Mouse (Mus musculus) hindbrain, embryonic 13.5 days (tissue): ENCODE measurements around the gene Ttbk1. TPM values are rescaled to one million over a fixed set of nuclear protein-coding genes. Genes with fewer than 3 reads are reported as not detected.
"Not testable (repeated sequence)": the region's sequence is repeated elsewhere in the genome, so short reads cannot be mapped to it uniquely, and the experiment has no call there.

Source experiments
- ATAC-seq: fragments of 200-750 bp; cut with Nextera tagmentation; 2 replicates; pipeline ENCODE4 v1.8.0; 2017; ENCODE audit warnings: moderate TSS enrichment; ENCODE audit not compliant: low FRiP score
- H3K27ac ChIP-seq: fragments of 300-500 bp; sonication (generic); 2 replicates; pipeline ENCODE4 v1.5.1; 2015; ENCODE audit warnings: inconsistent platforms, mild to moderate bottlenecking, moderate library complexity
- H3K27me3 ChIP-seq: fragments of 300-500 bp; sonication (generic); 2 replicates; pipeline ENCODE4 v1.6.1; 2015; ENCODE audit warnings: mild to moderate bottlenecking, inconsistent platforms
- H3K36me3 ChIP-seq: fragments of 300-500 bp; sonication (generic); 2 replicates; pipeline ENCODE4 v1.6.1; 2015; ENCODE audit warnings: mild to moderate bottlenecking, inconsistent platforms
- H3K4me1 ChIP-seq: fragments of 300-500 bp; sonication (generic); replicated peaks from 2 replicates; pipeline ENCODE4 v1.6.1; 2015; ENCODE audit warnings: inconsistent platforms
- H3K4me2 ChIP-seq: fragments of 300-500 bp; sonication (generic); 2 replicates; pipeline ENCODE4 v1.6.1; 2015; ENCODE audit warnings: inconsistent platforms, mild to moderate bottlenecking, moderate library complexity
- H3K4me3 ChIP-seq: fragments of 300-500 bp; sonication (generic); 2 replicates; pipeline ENCODE4 v1.5.1; 2015; ENCODE audit warnings: mild to moderate bottlenecking, inconsistent platforms
- H3K9ac ChIP-seq: fragments of 300-500 bp; sonication (generic); 2 replicates; pipeline ENCODE4 v1.6.1; 2015; ENCODE audit warnings: mild to moderate bottlenecking, inconsistent platforms
- H3K9me3 ChIP-seq: fragments of 300-500 bp; sonication (generic); 2 replicates; pipeline ENCODE4 v1.6.1; 2016; ENCODE audit warnings: inconsistent platforms
- WGBS: fragments of 180-500 bp; shearing (Covaris S2); methylation state at CpG from one replicate; pipeline ENCODE4 v1.1.7; 2015; 5-methylcytosine and 5-hydroxymethylcytosine counted together
- polyA plus RNA-seq: library from polyadenylated mRNA; unstranded; fragments of >200 nt; fragmentation: Nextera tagmentation; extraction: Ambion mirVana; gene quantifications from 2 replicates; pipeline ENCODE4 v1.2.1, GENCODE M21; 2015

Ttbk1 gene
- polyA plus RNA-seq, 1 experiment from 2014 or later, result 4.7 TPM

DNA sequence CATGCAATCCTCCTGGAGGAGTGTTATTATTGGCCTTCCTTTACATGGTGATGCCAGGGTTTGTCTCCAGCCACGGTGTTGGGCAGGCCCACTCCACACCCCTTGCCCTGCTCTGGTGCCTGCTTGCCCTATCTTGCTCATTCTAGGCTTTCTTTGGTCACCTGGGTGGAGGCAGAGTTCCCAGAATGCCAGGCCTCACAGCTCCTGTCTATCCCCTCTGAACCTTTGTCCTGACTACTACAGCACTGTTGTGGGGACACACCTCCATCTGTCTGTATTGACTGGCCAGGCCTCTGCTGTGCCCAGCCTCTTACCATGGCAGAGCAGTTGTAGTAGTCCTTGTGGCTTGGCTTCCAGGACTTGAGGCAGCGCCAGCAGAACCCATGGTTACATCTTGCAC lies 15.3 kb upstream of the Ttbk1 start:
- Histone ChIP-seq H3K9ac (no peak overlapping the region), H3K4me2 (no peak overlapping the region), H3K9me3 (no peaks in the 10 kb centered on the region), H3K27me3 (peaks cover under 1% of the 10 kb centered on the region; the same call in 1 of the 2 replicates), H3K36me3 (peaks cover 73% of the 10 kb centered on the region), H3K4me1 (no peaks in the 10 kb centered on the region), H3K4me3 (no peak overlapping the region), H3K27ac (no peak overlapping the region)
- 98% methylated on average over 2 of the region's 2 CpGs for WGBS
- ATAC-seq, result no peak

DNA sequence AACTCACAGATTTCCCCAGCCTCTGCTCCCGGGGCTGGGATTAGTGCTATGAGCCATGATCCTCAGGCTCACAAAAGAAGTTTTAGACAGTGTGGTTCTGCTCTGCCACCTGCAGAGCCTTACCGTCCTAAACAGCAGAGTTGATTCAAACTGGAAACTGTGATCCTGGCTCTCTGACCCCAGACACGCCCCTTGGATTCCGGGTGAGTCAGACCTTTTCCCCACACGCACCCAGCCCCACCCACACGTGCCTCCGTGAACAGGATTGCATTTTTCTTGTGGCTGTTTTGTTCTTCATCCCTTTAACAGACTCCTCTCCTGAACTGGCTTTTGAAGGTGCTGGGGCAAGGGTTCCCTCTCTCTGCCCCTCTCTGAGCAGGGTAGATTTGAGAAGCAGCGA lies 10.5 kb upstream of the Ttbk1 start:
- no peaks in the 10 kb centered on the region for H3K9me3 ChIP-seq
- H3K9ac ChIP-seq, result 0 out of 2 replicates have a peak overlapping the region, but pooled peaks have one; percentile 13
- H3K36me3 ChIP-seq, result peaks cover 43% of the 10 kb centered on the region
- H3K4me2 ChIP-seq, result no peak overlapping the region
- WGBS, result 70% methylated on average over 8 of the region's 8 CpGs
- peaks cover 27% of the 10 kb centered on the region for H3K27me3 ChIP-seq
- H3K27ac ChIP-seq, result no peak overlapping the region
- H3K4me1 ChIP-seq, result peaks cover 8% of the 10 kb centered on the region
- ATAC-seq, result no peak
- H3K4me3 ChIP-seq, result no peak overlapping the region

DNA sequence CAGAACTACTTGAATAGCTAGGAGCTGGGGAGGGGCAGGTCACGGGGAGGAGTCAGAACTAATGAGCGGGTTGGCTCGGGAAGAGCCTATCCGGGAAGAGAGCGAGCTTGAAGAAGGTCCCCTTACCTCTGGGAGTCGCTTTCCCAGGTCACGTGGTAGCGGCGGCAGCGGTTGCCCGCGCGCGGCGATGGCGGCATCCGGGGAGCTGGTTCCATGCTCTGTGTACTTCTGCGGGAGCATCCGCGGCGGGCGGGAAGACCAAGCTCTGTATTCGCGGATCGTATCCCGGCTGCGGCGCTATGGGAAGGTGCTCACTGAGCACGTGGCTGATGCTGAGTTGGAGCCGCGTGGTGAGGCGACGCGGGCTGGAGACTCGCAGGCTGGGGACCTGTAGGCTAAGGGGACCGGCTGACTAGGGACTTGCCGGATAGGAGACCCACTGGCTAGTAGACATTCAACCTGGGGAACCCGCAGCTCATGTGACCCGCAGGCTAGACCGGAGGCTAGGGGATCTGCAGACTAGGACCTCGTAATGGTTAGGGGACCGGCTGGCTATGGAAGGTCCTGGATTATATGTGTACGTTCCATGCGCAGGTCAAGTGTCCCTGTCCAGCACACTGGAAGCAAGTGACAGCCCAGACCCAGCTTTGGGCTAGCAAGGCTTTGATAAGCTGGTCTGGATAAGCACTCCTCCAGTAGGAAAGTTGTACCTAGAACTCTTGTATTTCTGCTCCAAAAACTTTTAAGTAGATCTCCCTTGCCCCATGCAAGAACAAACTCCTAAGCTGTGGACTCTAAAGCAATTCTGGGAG lies 9.4 kb upstream of the Ttbk1 start, which contains the start of gene Dnph1:
Dnph1 (plus strand) TSS at position 89 of the 812 bp plus-strand sequence.
- Histone ChIP-seq H3K27ac (peak within 1 kb of the TSS; percentile 23; the same call in 1 of the 2 replicates), H3K27me3 (peaks cover 29% of the 10 kb centered on the region), H3K9ac (peak within 1 kb of the TSS; percentile 74), H3K4me2 (peak within 1 kb of the TSS; percentile 81), H3K4me1 (peaks cover 8% of the 10 kb centered on the region), H3K36me3 (peaks cover 32% of the 10 kb centered on the region), H3K4me3 (peak within 1 kb of the TSS; percentile 54), H3K9me3 (no peaks in the 10 kb centered on the region)
- peak; percentile 94 for ATAC-seq
- under 1% methylated on average over 44 of the region's 44 CpGs for WGBS

DNA sequence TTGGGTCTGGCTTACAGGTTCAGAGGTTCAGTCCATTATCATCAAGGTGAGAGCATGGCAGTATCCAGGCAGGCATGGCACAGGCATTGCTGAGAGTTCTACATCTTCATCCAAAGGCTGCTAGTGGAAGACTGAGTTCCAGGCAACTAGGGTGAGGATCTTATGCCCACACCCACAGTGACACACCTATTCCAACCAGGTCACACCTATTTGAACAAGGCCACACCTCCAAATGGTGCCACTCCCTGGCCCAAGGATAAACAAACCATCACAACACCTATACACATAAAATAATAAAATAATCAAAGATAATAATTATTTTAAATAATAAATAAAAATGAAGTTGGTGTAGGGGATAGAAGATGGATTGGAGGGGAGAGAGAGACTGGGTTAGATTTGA lies 8.6 kb upstream of the Ttbk1 start:
- H3K4me1 ChIP-seq, H3K27ac ChIP-seq, H3K4me3 ChIP-seq, H3K9me3 ChIP-seq, H3K9ac ChIP-seq: not testable (repeated sequence)
- Histone ChIP-seq H3K4me2 (peak overlapping the region; percentile 81; the same call in 1 of the 2 replicates), H3K36me3 (peaks cover 25% of the 10 kb centered on the region; the same call in 1 of the 2 replicates), H3K27me3 (peaks cover 29% of the 10 kb centered on the region)
- peak; percentile 6; the same call in 1 of the 2 replicates for ATAC-seq

DNA sequence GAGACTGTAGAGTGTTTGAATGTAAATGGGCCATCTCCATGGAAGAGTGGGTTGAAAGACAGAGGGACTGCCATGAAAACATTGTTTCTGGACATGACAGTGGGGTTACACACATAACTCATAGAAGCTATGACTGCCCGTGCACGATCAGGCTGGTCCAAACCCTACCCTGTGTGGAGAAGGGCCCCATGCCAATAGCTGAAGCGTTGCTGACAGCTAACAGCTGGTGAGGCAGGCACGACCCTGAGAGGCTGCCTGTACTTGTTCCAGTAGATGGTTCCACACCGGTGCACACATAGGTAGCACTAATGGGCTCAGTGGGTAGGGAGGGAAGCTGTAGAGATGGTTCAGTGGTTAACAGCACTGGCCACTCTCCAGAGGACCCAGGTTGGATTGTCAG lies 8.0 kb upstream of the Ttbk1 start:
- peaks cover 19% of the 10 kb centered on the region; the same call in 1 of the 2 replicates for H3K36me3 ChIP-seq
- peaks cover 8% of the 10 kb centered on the region for H3K4me1 ChIP-seq
- H3K9me3 ChIP-seq, result no peaks in the 10 kb centered on the region
- no peak overlapping the region for H3K4me3 ChIP-seq
- WGBS, result 83% methylated on average over 5 of the region's 5 CpGs
- peaks cover 29% of the 10 kb centered on the region for H3K27me3 ChIP-seq
- no peak overlapping the region for H3K9ac ChIP-seq
- H3K27ac ChIP-seq, result no peak overlapping the region
- H3K4me2 ChIP-seq, result no peak overlapping the region
- ATAC-seq, result peak; percentile 37

DNA sequence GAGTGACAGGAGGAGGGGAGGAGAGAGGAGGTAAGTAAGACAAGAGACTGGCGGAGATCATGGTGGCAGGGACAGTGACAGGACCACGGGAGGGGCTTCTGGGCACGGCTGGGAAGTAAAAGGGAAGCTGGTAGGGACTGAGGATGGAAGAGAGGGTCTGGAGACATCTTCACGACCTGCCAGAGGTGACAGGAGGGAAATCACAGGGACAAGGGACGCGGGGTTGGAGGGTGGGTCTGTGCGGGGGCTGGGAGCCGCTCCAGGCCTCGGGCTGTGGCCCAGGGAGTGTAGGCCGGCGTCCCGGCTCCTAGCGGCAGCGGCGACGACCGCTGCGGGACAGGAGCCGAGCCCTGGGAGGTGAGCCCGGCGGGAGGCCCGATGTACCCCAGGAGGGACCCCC lies 480 bp downstream of the Ttbk1 start:
- H3K4me1 ChIP-seq, result peaks cover 46% of the 10 kb centered on the region
- peak overlapping the region; percentile 97 for H3K9ac ChIP-seq
- H3K27ac ChIP-seq, result peak overlapping the region; percentile 85
- peaks cover 24% of the 10 kb centered on the region for H3K27me3 ChIP-seq
- H3K9me3 ChIP-seq, result no peaks in the 10 kb centered on the region
- peaks cover 9% of the 10 kb centered on the region; the same call in 1 of the 2 replicates for H3K36me3 ChIP-seq
- WGBS, result 2% methylated on average over 10 of the region's 22 CpGs
- peak overlapping the region; percentile 79 for H3K4me3 ChIP-seq
- peak overlapping the region; percentile 78 for H3K4me2 ChIP-seq
- ATAC-seq, result peak; percentile 55

DNA sequence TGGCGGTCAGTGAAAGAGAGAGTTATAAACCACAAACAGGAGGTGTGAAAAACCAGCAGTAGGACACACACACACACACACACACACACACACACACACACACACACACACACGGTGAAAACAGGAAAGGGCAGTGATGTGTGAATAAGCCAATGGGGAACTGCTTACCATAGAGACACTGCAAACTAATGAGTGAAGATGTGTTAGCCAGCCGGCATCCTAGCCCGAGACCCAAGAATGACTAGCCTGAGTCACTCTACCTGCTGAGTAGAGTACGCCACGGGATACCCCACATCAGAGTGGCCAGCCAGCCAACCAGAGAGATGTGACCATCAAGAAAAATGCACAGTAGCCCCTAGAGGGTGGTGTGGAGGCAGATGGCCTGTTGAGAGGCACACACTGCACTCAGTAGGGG lies 3.0 kb downstream of the Ttbk1 start:
- ATAC-seq, result no peak

DNA sequence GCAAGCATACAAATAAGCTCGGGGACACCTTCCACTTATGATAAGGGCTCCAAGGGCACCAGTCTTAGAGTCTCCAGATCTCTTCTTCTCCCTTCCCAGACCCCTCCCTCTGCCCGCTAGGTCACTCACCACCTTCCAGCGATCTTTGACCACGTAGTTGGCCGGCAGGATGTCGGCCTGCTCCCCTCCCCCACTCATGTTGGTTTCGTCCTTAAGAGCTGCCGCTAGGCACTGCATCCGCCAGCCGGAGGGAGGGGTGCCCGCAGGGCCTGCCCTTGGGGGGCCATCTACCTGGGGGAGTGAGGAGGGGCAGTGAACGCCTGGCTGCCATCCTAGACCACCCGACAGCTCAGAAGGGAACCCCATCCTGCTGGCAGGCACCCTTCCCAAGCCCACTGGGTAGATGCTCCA lies 3.4 kb downstream of the Ttbk1 start:
- 2% methylated on average over 13 of the region's 13 CpGs for WGBS
- peaks cover 37% of the 10 kb centered on the region for H3K36me3 ChIP-seq
- H3K27me3 ChIP-seq, result peaks cover 17% of the 10 kb centered on the region
- peaks cover 46% of the 10 kb centered on the region for H3K4me1 ChIP-seq
- H3K4me2 ChIP-seq, result peak overlapping the region; percentile 78
- H3K4me3 ChIP-seq, result peak overlapping the region; percentile 44
- peak overlapping the region; percentile 73 for H3K27ac ChIP-seq
- no peaks in the 10 kb centered on the region for H3K9me3 ChIP-seq
- H3K9ac ChIP-seq, result peak overlapping the region; percentile 72
- ATAC-seq, result no peak

More for the DNA sequence above, 3.0 kb downstream of the Ttbk1 start:
- Histone ChIP-seq H3K4me2 (peak overlapping the region; percentile 78), H3K4me1 (peaks cover 46% of the 10 kb centered on the region), H3K36me3 (peaks cover 32% of the 10 kb centered on the region), H3K9me3 (no peaks in the 10 kb centered on the region), H3K4me3 (peak overlapping the region; percentile 44), H3K9ac (peak overlapping the region; percentile 72), H3K27me3 (peaks cover 19% of the 10 kb centered on the region), H3K27ac (peak overlapping the region; percentile 73; the same call in 1 of the 2 replicates)
- 9% methylated on average over 6 of the region's 6 CpGs for WGBS

DNA sequence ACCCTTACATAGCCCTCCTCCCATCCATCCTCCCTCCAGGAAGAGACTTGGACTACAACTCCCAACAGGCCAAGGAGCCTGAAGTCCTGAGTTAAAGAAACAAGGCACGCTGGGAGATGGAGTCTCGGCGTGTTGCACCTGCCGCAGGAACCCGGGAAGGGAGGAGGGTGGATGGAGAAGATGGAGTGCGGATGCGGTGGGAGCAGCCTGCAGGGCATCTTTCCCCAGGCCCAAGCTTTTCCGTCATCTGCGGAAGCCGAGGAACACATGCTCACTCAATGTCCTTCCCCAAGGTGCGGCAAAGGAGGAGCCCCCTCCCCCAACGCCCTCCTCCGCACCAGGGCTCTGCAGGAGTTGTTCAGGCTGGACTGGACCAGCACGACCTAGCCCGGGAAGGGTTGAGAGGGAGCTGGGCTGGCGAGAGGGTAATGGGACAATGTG lies 3.9 kb downstream of the Ttbk1 start:
- Histone ChIP-seq H3K4me1 (peaks cover 46% of the 10 kb centered on the region), H3K9ac (peak overlapping the region; percentile 72), H3K9me3 (no peaks in the 10 kb centered on the region), H3K36me3 (peaks cover 41% of the 10 kb centered on the region), H3K27me3 (peaks cover 12% of the 10 kb centered on the region), H3K4me3 (peak overlapping the region; percentile 44), H3K4me2 (peak overlapping the region; percentile 78), H3K27ac (peak overlapping the region; percentile 73)
- WGBS, result 2% methylated on average over 16 of the region's 16 CpGs
- ATAC-seq, result peak; percentile 31

DNA sequence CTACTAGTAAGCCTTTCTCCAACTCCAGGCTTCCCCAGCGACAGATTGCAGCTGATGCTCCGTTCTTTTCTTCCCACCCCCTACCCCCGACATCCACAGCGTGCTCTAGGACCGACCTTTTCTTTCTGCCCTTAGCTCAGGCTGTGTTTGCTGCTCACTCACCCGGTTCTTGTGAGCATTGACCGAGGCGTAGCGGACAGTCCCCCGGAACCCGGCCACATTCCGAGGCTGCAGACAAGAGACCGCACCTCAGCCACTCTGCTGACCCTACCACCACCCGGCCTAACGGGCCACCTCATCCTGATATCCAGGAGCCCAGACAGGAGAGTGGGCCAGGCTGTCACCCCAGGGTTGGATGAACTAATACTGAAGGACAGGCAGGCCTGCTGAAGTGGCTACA lies 10.2 kb downstream of the Ttbk1 start:
- Histone ChIP-seq H3K27me3 (no peaks in the 10 kb centered on the region), H3K9ac (no peak overlapping the region), H3K4me3 (no peak overlapping the region), H3K4me2 (no peak overlapping the region), H3K27ac (no peak overlapping the region), H3K9me3 (no peaks in the 10 kb centered on the region), H3K4me1 (no peaks in the 10 kb centered on the region), H3K36me3 (peaks cover 91% of the 10 kb centered on the region)
- no peak for ATAC-seq
- 82% methylated on average over 15 of the region's 15 CpGs for WGBS

DNA sequence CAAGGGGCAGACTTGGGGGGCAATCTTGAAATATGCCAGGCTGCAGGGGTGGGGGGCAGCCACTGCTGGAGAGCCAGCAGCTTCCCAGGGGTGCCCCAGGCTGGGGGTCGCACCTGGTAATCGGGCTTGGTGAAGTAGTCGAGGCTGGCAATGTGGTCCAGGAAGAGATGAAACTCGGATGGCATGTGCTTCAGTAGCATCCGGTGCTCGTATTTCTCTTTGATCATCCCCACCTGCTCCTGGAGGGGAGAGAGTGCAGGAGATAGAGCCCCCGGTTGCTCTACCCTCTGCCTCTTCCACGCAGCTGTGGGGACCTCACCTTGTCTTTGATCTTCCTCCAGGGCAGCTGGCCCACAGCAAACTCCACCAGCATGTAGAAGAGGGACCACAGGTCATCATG lies 10.9 kb downstream of the Ttbk1 start:
- 90% methylated on average over 8 of the region's 8 CpGs for WGBS
- H3K4me1 ChIP-seq, result no peaks in the 10 kb centered on the region
- no peak overlapping the region for H3K9ac ChIP-seq
- no peak overlapping the region for H3K4me2 ChIP-seq
- no peak overlapping the region for H3K4me3 ChIP-seq
- no peak for ATAC-seq
- no peaks in the 10 kb centered on the region for H3K9me3 ChIP-seq
- no peaks in the 10 kb centered on the region for H3K27me3 ChIP-seq
- peaks cover 92% of the 10 kb centered on the region for H3K36me3 ChIP-seq
- H3K27ac ChIP-seq, result no peak overlapping the region

DNA sequence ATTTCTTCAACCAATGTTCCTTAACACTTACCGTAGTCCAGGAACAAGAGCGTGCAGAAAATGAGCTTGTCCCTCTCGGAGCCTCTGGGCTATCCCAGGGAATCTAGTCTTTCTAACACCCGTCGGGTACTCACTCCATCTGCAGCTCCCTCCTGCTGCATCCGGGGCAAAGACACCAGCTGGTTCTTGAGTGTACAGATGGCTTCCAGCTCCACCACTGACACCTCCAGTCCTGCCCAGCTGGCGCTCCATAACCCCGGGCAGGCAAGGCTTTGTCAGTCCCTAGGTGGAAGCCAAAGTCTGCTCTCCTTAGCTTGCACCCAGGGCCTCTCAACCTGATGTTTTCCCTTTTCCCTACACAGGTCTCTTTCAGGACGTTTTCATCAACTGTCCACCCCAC lies 19.6 kb downstream of the Ttbk1 start:
- 59% methylated on average over 9 of the region's 9 CpGs for WGBS
- peaks cover 87% of the 10 kb centered on the region for H3K36me3 ChIP-seq
- H3K27ac ChIP-seq, result no peak overlapping the region

More for the DNA sequence above, 19.6 kb downstream of the Ttbk1 start:
- no peak overlapping the region for H3K4me3 ChIP-seq
- ATAC-seq, result no peak
- no peak overlapping the region for H3K4me2 ChIP-seq
- H3K27me3 ChIP-seq, result no peaks in the 10 kb centered on the region
- peaks cover 15% of the 10 kb centered on the region for H3K4me1 ChIP-seq
- H3K9me3 ChIP-seq, result no peaks in the 10 kb centered on the region
- H3K9ac ChIP-seq, result no peak overlapping the region
